Mouse (Mus musculus): ENCODE results near the gene Clpb. TPM values are rescaled to one million over a fixed set of nuclear protein-coding genes. Genes with fewer than 3 reads are reported as not detected.
A peak's percentile ranks its signal among the peaks of the same experiment; 100 is the strongest.

Gene Clpb
- polyA plus RNA-seq, 1 experiment from 2014 or later: 40.2 TPM

DNA sequence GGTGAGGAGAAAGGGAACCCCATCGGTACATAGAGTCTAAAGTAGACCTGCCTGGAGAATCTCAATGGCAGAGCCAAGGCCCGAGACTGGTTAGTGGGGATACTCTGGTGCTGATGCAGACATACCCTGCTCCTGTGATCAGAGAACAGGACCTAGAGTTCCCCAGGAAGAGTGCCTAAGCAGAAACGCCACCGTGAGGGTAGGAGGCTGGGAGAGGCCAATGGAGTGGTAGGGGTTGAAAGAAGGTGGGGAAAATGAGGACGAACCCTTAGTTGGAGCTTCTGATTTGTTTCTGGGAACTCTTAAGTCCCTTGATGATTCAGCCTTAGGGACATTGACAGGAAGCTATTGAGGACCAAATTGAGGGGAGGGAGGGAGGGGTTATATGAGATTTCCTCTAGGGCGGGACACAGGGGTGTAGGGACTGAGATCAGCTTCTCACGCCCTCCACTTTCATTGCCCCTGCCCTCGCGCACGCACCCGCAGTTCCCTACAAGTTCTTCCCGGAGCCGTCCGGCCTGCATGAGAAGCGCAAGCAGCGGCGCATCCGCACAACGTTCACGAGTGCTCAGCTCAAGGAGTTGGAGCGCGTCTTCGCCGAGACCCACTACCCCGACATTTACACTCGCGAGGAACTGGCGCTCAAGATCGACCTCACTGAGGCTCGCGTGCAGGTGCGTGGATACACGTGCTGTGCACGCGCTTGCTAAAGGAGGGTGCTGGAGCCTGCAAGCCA lies 157.0 kb downstream of the Clpb start:
- peak; percentile 37 for DNase-seq (ENCODE audit: low spot score)
- Histone ChIP-seq H3K27me3 (ENCODE audit: control insufficient read depth, insufficient read depth, low read length) (peaks cover 20% of the 10 kb centered on the region), H3K9me3 (ENCODE audit: control insufficient read depth, low read length) (no peaks in the 10 kb centered on the region), H3K4me2 (replicated peaks; ENCODE audit: low read depth) (peak overlapping the region; percentile 80), H3K9ac (ENCODE audit: low read length) (no peak overlapping the region), H3K4me3 (ENCODE audit: low read depth, low read length) (peak overlapping the region; percentile 33), H3K4me1 (replicated peaks; ENCODE audit: control insufficient read depth, insufficient read depth) (peaks cover 11% of the 10 kb centered on the region; the same call in 1 of the 2 replicates), H3K36me3 (ENCODE audit: control insufficient read depth, insufficient read depth, low read length) (peaks cover 6% of the 10 kb centered on the region; the same call in 1 of the 2 replicates), H3K27ac (replicated peaks) (no peak overlapping the region)
- TF ChIP-seq CTCF (IDR thresholded peaks at IDR 0.05; ENCODE audit: low read depth): no peak
- TF ChIP-seq EP300 (optimal IDR thresholded peaks at IDR 0.05): no peak
- no peak for ATAC-seq (ENCODE audit: low FRiP score, low TSS enrichment)
- whole genome bisulfite sequencing: 5% methylated on average over 35 of the region's 35 CpGs

DNA sequence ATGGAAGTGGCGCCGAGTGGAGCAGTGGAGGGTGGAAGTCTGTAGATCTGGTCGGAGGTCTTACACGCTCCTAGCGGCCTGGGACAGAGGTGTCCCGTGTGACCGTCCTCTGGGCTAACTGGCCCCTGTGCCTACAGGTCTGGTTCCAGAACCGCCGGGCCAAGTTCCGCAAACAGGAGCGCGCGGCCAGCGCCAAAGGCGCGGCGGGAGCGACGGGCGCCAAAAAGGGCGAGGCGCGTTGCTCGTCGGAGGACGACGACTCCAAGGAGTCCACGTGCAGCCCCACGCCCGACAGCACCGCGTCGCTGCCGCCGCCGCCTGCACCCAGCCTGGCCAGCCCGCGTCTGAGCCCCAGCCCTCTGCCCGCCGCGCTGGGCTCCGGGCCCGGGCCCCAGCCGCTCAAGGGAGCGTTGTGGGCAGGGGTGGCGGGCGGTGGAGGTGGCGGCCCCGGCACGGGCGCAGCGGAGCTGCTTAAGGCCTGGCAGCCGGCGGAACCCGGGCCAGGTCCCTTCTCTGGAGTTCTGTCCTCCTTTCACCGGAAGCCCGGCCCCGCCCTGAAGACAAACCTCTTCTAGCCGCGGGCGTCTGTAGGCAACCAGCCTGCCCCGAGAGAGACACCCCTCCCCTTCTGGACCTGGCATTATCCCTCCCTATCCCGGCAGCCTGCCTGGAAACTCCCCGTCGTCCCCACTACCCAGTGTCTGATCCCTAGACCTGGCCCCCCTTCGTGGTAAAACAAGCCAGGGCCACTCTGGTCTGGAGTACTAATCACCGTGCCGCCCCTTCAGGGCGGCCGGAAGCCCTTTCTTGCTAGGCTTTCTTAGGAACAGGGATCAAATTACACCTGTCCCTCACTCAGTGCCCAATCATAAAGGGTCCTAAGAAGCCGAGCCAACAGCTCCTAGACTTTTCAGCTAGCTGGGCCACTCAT lies 158.4 kb downstream of the Clpb start:
- H3K9ac ChIP-seq (ENCODE audit: low read length): peak overlapping the region; percentile 59
- peaks cover 11% of the 10 kb centered on the region; the same call in 1 of the 2 replicates for H3K4me1 ChIP-seq (replicated peaks; ENCODE audit: control insufficient read depth, insufficient read depth)
- peak overlapping the region; percentile 78 for H3K27ac ChIP-seq (replicated peaks)
- peaks cover 20% of the 10 kb centered on the region for H3K27me3 ChIP-seq (ENCODE audit: control insufficient read depth, insufficient read depth, low read length)
- peak; percentile 78 for ATAC-seq (ENCODE audit: low FRiP score, low TSS enrichment)
- peak; percentile 87 for DNase-seq (ENCODE audit: low spot score)
- H3K9me3 ChIP-seq (ENCODE audit: control insufficient read depth, low read length): no peaks in the 10 kb centered on the region
- peak overlapping the region; percentile 41 for H3K4me3 ChIP-seq (ENCODE audit: low read depth, low read length)
- H3K4me2 ChIP-seq (replicated peaks; ENCODE audit: low read depth): peak overlapping the region; percentile 80
- 1% methylated on average over 59 of the region's 71 CpGs for WGBS
- TF ChIP-seq CTCF (IDR thresholded peaks at IDR 0.05; ENCODE audit: low read depth): no peak
- no peak for TF ChIP-seq EP300 (optimal IDR thresholded peaks at IDR 0.05)
- H3K36me3 ChIP-seq (ENCODE audit: control insufficient read depth, insufficient read depth, low read length): peaks cover 14% of the 10 kb centered on the region

GRCm38 (mm10) chr7:101822836-101823757 lies 159.7 kb downstream of the Clpb start:
- TF ChIP-seq EP300 (optimal IDR thresholded peaks at IDR 0.05) (no peak), CTCF (IDR thresholded peaks at IDR 0.05; ENCODE audit: low read depth) (peak; percentile 72)

GRCm38 (mm10) chr7:101823758-101824630 lies 160.6 kb downstream of the Clpb start:
- Histone ChIP-seq H3K4me2 (replicated peaks; ENCODE audit: low read depth) (no peak overlapping the region), H3K27me3 (ENCODE audit: control insufficient read depth, insufficient read depth, low read length) (peaks cover 16% of the 10 kb centered on the region), H3K9me3 (ENCODE audit: control insufficient read depth, low read length) (no peaks in the 10 kb centered on the region), H3K27ac (replicated peaks) (no peak overlapping the region), H3K36me3 (ENCODE audit: control insufficient read depth, insufficient read depth, low read length) (peaks cover 31% of the 10 kb centered on the region), H3K4me1 (replicated peaks; ENCODE audit: control insufficient read depth, insufficient read depth) (peaks cover 7% of the 10 kb centered on the region; the same call in 1 of the 2 replicates), H3K9ac (ENCODE audit: low read length) (no peak overlapping the region), H3K4me3 (ENCODE audit: low read depth, low read length) (no peak overlapping the region)
- WGBS: 81% methylated on average over 18 of the region's 18 CpGs
- TF ChIP-seq EP300 (optimal IDR thresholded peaks at IDR 0.05): no peak
- TF ChIP-seq CTCF (IDR thresholded peaks at IDR 0.05; ENCODE audit: low read depth): no peak
- ATAC-seq (ENCODE audit: low FRiP score, low TSS enrichment): no peak
- peak; percentile 34 for DNase-seq (ENCODE audit: low spot score)

More at GRCm38 (mm10) chr7:101822836-101823757, 159.7 kb downstream of the Clpb start:
- H3K9ac ChIP-seq (ENCODE audit: low read length): no peak overlapping the region
- no peaks in the 10 kb centered on the region for H3K9me3 ChIP-seq (ENCODE audit: control insufficient read depth, low read length)
- H3K4me1 ChIP-seq (replicated peaks; ENCODE audit: control insufficient read depth, insufficient read depth): peaks cover 11% of the 10 kb centered on the region; the same call in 1 of the 2 replicates
- 0 out of 2 replicates have a peak, but pooled peaks have one; percentile 13 for ATAC-seq (ENCODE audit: low FRiP score, low TSS enrichment)
- H3K4me3 ChIP-seq (ENCODE audit: low read depth, low read length): no peak overlapping the region
- DNase-seq (ENCODE audit: low spot score): peak; percentile 66
- H3K4me2 ChIP-seq (replicated peaks; ENCODE audit: low read depth): no peak overlapping the region
- H3K36me3 ChIP-seq (ENCODE audit: control insufficient read depth, insufficient read depth, low read length): peaks cover 22% of the 10 kb centered on the region
- 60% methylated on average over 32 of the region's 32 CpGs for WGBS
- no peak overlapping the region for H3K27ac ChIP-seq (replicated peaks)
- peaks cover 20% of the 10 kb centered on the region for H3K27me3 ChIP-seq (ENCODE audit: control insufficient read depth, insufficient read depth, low read length)

Data from stomach, postnatal 0 days (tissue).